Mouse (Mus musculus): ENCODE results near the gene Rab14. TPM values are rescaled to one million over a fixed set of nuclear protein-coding genes. Genes with fewer than 3 reads are reported as not detected.

The Rab14 gene
- 401 and 415 TPM in 2 replicates for polyA plus RNA-seq (2014; fragmentation: Nextera tagmentation; extraction: Ambion mirVana)

DNA sequence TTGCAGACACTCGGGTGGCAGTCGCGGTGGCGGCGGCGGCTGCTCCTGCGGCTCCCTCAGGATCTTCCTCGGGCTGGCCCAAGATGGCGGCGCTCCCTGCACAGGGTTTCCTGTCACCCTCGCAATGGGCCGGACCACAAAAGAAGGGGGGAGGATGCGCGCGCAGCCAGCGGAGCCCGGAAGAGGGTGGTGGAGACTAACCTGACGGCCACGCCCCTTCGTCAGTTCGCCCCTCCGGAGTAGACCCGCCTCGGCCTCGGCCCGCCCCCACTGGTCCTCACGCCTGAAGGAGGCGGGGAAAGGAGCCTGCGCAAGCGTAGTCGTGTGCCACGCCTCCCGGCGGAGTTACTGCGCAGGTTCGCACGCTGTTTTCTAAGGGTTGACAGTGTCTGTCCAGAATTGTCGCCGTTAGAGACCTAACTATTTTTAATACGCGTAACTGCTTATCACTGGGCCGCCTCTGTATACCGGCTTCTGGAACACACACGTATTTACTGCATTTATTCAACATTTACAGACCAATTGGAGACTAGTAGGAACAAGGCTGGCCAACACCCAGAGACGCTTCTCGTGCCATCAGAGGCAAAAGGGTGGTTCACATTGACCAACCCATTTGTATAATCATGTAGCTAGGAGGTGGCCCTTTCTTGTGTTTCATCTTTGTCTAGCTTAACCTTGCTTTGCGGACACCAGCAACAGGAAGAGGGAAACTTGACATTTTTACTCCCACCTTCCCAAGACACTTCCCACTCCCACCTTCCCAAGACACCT, at the start of gene Rab14:
Gene Rab14, minus strand, starts transcription at position 223 of the 771 bp plus-strand sequence.
- Histone ChIP-seq H3K9me3 (ENCODE audit: control insufficient read depth, low read length) (no peaks in the 10 kb centered on the region), H3K9ac (replicated peaks; ENCODE audit: low read length) (peak within 1 kb of the TSS; percentile 99), H3K4me3 (replicated peaks; ENCODE audit: low read depth, low read length) (peak within 1 kb of the TSS; percentile 99), H3K4me1 (ENCODE audit: control insufficient read depth, insufficient read depth, low read length) (peaks cover 19% of the 10 kb centered on the region), H3K36me3 (ENCODE audit: control insufficient read depth, insufficient read depth, low read length) (no peaks in the 10 kb centered on the region), H3K27me3 (ENCODE audit: control insufficient read depth, insufficient read depth, low read length) (no peaks in the 10 kb centered on the region), H3K27ac (replicated peaks; ENCODE audit: low read depth, low read length) (peak within 1 kb of the TSS; percentile 98), H3K4me2 (ENCODE audit: low read length) (peak within 1 kb of the TSS; percentile 70)
- WGBS = under 1% methylated on average over 34 of the region's 47 CpGs
- ATAC-seq (ENCODE audit: low FRiP score, low TSS enrichment) (peak; percentile 99), DNase-seq (peak; percentile 100)

DNA sequence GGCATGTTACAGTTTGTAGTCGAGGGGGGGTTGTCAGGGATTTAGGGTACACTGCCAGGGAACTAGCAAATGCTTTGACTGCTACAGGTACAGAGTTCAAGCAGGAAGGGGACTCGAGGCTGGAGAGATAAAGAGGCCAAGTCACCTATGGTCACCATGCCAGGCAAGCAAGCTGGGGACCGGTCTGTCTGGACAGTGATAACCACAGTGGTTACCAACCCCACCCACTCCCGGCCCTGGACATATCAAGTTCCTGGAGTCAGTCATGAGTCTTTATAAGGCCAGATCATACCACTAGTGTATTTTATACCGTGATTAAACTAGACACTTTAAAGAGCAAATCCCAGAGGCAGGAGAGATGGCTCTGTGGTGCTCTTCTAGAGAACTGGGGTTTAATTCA, 46.8 kb upstream of the Rab14 start:
- Histone ChIP-seq H3K4me3 (replicated peaks; ENCODE audit: low read depth, low read length) (no peak overlapping the region), H3K9ac (replicated peaks; ENCODE audit: low read length) (no peak overlapping the region), H3K9me3 (ENCODE audit: control insufficient read depth, low read length) (peaks cover 2% of the 10 kb centered on the region; the same call in 1 of the 2 replicates), H3K27me3 (ENCODE audit: control insufficient read depth, insufficient read depth, low read length) (no peaks in the 10 kb centered on the region), H3K4me1 (ENCODE audit: control insufficient read depth, insufficient read depth, low read length) (no peaks in the 10 kb centered on the region), H3K36me3 (ENCODE audit: control insufficient read depth, insufficient read depth, low read length) (no peaks in the 10 kb centered on the region), H3K27ac (replicated peaks; ENCODE audit: low read depth, low read length) (no peak overlapping the region), H3K4me2 (ENCODE audit: low read length) (no peak overlapping the region)
- DNase-seq (no peak), ATAC-seq (ENCODE audit: low FRiP score, low TSS enrichment) (no peak)
- 82% methylated on average over 5 of the region's 5 CpGs for WGBS

DNA sequence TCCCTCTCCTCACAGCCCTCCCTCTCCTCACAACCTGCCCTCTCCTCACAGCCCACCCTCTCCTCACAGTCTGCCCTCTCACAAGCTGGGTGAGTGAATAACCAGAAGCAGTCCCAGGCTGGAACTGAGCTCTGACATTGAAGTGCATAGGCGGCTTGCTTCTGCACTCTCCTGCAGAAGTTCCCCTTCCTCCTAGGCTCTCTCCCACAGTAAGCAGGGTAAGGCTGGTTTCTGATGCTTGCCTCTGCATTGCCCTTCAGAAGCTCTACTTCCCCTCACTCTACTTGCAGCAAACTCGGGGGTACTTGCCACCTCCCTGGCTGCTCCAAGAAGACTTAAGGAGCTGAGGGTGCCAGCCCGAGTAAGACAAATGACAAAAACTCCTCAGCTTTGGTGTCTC, 43.3 kb upstream of the Rab14 start:
- H3K27ac ChIP-seq (replicated peaks; ENCODE audit: low read depth, low read length) = no peak overlapping the region
- no peaks in the 10 kb centered on the region for H3K36me3 ChIP-seq (ENCODE audit: control insufficient read depth, insufficient read depth, low read length)
- no peak for ATAC-seq (ENCODE audit: low FRiP score, low TSS enrichment)
- no peaks in the 10 kb centered on the region for H3K27me3 ChIP-seq (ENCODE audit: control insufficient read depth, insufficient read depth, low read length)
- DNase-seq = no peak
- H3K4me2 ChIP-seq (ENCODE audit: low read length) = no peak overlapping the region
- H3K4me3 ChIP-seq (replicated peaks; ENCODE audit: low read depth, low read length) = no peak overlapping the region
- no peak overlapping the region for H3K9ac ChIP-seq (replicated peaks; ENCODE audit: low read length)
- no peaks in the 10 kb centered on the region for H3K4me1 ChIP-seq (ENCODE audit: control insufficient read depth, insufficient read depth, low read length)
- peaks cover 3% of the 10 kb centered on the region; the same call in 1 of the 2 replicates for H3K9me3 ChIP-seq (ENCODE audit: control insufficient read depth, low read length)
- WGBS = 54% methylated on average over 3 of the region's 3 CpGs

DNA sequence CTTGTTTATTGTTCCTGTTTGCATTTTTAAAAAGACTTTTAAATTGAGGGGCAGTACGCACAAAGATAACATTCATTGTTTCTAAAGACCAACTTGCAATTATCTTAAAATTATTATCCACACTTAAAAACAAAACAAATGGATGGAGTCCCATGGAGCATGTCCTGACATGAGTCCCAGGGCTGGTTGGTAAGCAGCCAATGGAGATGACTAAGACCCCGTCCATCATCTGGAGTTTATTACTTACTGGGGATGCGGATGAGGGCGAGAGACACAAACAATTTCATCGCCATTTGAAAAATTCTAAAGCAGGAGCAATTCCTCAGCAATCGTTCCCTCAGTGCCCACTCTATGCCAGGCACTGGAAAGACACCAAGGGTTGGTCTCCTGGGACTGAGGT, 34.1 kb upstream of the Rab14 start:
- no peak overlapping the region for H3K4me3 ChIP-seq (replicated peaks; ENCODE audit: low read depth, low read length)
- ATAC-seq (ENCODE audit: low FRiP score, low TSS enrichment) = no peak
- no peaks in the 10 kb centered on the region for H3K9me3 ChIP-seq (ENCODE audit: control insufficient read depth, low read length)
- H3K9ac ChIP-seq (replicated peaks; ENCODE audit: low read length) = no peak overlapping the region
- no peak overlapping the region for H3K27ac ChIP-seq (replicated peaks; ENCODE audit: low read depth, low read length)
- 88% methylated on average over 6 of the region's 6 CpGs for WGBS
- 0 out of 2 replicates have a peak, but pooled peaks cover 5% of the 10 kb centered on the region for H3K4me1 ChIP-seq (ENCODE audit: control insufficient read depth, insufficient read depth, low read length)
- DNase-seq = no peak
- H3K36me3 ChIP-seq (ENCODE audit: control insufficient read depth, insufficient read depth, low read length) = no peaks in the 10 kb centered on the region
- no peak overlapping the region for H3K4me2 ChIP-seq (ENCODE audit: low read length)
- no peaks in the 10 kb centered on the region for H3K27me3 ChIP-seq (ENCODE audit: control insufficient read depth, insufficient read depth, low read length)

DNA sequence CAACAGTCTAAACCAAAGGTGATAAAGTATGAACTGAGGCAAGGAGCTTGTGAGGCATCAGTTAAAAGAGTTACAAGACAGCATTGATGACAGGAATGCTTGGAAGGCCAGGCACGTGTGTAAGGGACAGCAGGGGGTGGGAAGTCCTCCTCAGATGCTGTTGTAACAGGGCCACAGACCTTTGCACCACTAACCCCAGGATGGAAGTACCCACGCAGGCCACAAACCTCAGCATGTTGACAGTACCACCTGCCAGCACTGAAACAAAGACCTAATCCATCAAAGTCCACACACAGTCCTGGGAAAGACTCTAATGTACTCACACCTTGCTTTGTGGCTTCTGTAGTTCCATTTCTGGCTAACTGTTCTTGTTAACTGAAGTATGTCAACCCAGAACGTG, 33.0 kb upstream of the Rab14 start:
- Histone ChIP-seq H3K4me1 (ENCODE audit: control insufficient read depth, insufficient read depth, low read length) (0 out of 2 replicates have a peak, but pooled peaks cover 6% of the 10 kb centered on the region), H3K36me3 (ENCODE audit: control insufficient read depth, insufficient read depth, low read length) (no peaks in the 10 kb centered on the region), H3K4me2 (ENCODE audit: low read length) (no peak overlapping the region), H3K27ac (replicated peaks; ENCODE audit: low read depth, low read length) (no peak overlapping the region), H3K4me3 (replicated peaks; ENCODE audit: low read depth, low read length) (no peak overlapping the region), H3K9me3 (ENCODE audit: control insufficient read depth, low read length) (no peaks in the 10 kb centered on the region), H3K27me3 (ENCODE audit: control insufficient read depth, insufficient read depth, low read length) (no peaks in the 10 kb centered on the region), H3K9ac (replicated peaks; ENCODE audit: low read length) (no peak overlapping the region)
- DNase-seq (no peak), ATAC-seq (ENCODE audit: low FRiP score, low TSS enrichment) (no peak)
- WGBS = 31% methylated on average over 3 of the region's 3 CpGs

DNA sequence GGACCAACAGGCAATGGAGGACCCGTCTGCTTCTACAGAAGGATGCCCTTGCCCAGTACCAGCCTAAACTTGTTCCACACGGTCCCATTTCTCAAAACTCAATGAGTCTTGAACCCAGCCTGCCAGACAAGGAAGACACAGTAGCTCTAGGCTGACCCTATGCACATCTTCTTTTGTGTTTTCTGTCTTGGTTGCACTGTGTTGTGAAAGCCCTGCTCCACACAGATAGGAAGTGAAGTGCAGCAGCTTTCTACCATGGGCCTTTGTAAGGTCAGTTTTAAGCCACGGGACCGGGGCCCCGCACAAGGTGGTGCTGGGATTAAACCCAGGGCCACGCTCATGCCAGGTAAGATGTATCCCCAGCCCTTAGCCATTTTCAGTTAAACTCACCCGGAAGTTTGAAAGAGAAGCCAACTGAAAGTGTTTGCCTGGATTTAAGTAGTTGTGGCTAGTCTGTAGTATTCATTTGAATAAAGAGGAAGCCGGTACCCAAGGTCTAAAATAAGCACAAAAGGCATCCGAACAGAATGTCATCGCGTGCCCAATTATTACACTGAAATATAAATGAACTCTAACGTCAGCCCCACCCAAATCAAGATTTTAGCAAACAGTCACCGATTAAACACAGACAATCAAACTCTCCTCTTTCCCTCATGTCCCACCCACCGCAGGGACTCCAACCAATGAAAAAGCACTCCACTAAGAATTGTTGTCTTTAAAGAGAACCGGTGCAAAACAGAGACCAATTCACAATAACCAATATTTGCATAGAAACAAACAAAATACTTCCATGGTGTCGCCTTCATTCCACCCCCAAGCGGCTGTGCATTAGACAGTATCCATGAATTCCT, 31.9 kb upstream of the Rab14 start:
- no peak overlapping the region for H3K9ac ChIP-seq (replicated peaks; ENCODE audit: low read length)
- DNase-seq (no peak), ATAC-seq (ENCODE audit: low FRiP score, low TSS enrichment) (no peak)
- H3K27me3 ChIP-seq (ENCODE audit: control insufficient read depth, insufficient read depth, low read length) = no peaks in the 10 kb centered on the region
- no peak overlapping the region for H3K4me3 ChIP-seq (replicated peaks; ENCODE audit: low read depth, low read length)
- 0 out of 2 replicates have a peak, but pooled peaks cover 6% of the 10 kb centered on the region for H3K4me1 ChIP-seq (ENCODE audit: control insufficient read depth, insufficient read depth, low read length)
- no peak overlapping the region for H3K4me2 ChIP-seq (ENCODE audit: low read length)
- 65% methylated on average over 17 of the region's 17 CpGs for WGBS
- H3K36me3 ChIP-seq (ENCODE audit: control insufficient read depth, insufficient read depth, low read length) = no peaks in the 10 kb centered on the region
- H3K9me3 ChIP-seq (ENCODE audit: control insufficient read depth, low read length) = no peaks in the 10 kb centered on the region
- H3K27ac ChIP-seq (replicated peaks; ENCODE audit: low read depth, low read length) = no peak overlapping the region

DNA sequence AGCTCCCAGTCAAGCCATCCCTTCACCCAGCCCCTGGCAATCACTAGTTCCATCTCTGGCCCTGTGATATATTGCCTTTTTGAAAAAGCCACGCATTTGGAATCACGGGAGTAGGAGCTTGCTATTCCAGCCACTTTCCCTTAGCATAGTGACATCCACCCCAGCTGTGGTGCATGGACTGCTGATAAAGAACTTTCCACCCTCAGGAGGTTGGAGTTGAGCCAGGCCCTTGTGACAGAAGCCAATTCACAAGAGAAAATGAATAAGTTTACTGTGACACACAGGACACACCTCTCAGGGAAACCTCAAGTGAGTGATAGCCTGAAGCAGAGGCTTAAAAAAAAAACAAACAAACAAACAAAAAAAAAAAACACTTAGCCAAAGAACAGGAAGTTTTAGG, 31.0 kb upstream of the Rab14 start:
- no peak overlapping the region for H3K27ac ChIP-seq (replicated peaks; ENCODE audit: low read depth, low read length)
- ATAC-seq (ENCODE audit: low FRiP score, low TSS enrichment) (no peak), DNase-seq (no peak)
- no peaks in the 10 kb centered on the region for H3K9me3 ChIP-seq (ENCODE audit: control insufficient read depth, low read length)
- no peaks in the 10 kb centered on the region for H3K27me3 ChIP-seq (ENCODE audit: control insufficient read depth, insufficient read depth, low read length)
- H3K4me3 ChIP-seq (replicated peaks; ENCODE audit: low read depth, low read length) = no peak overlapping the region
- WGBS = 72% methylated on average over 2 of the region's 2 CpGs
- H3K9ac ChIP-seq (replicated peaks; ENCODE audit: low read length) = no peak overlapping the region
- H3K36me3 ChIP-seq (ENCODE audit: control insufficient read depth, insufficient read depth, low read length) = no peaks in the 10 kb centered on the region
- H3K4me1 ChIP-seq (ENCODE audit: control insufficient read depth, insufficient read depth, low read length) = 0 out of 2 replicates have a peak, but pooled peaks cover 6% of the 10 kb centered on the region
- H3K4me2 ChIP-seq (ENCODE audit: low read length) = no peak overlapping the region

DNA sequence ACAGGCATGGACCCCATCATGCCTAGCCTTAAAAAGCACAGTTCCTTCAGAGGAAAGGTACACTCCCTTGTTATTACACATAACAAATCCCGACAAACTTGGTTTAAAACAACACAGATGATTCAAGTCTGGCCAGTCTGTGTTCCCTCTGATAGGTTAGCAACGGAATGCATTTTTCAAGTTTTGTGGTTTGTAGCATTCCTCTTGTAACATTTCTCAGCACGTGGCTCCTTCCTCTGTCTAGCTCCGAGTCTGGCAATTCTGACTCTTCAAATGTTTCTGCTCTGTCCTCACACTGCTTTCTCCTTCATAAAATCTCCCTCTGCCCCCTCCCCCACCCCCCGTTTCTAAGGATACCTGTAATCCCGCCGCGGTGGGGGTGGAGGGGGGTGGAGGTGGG, 29.3 kb upstream of the Rab14 start:
- Histone ChIP-seq H3K4me1 (ENCODE audit: control insufficient read depth, insufficient read depth, low read length) (0 out of 2 replicates have a peak, but pooled peaks cover 6% of the 10 kb centered on the region), H3K27ac (replicated peaks; ENCODE audit: low read depth, low read length) (no peak overlapping the region), H3K9me3 (ENCODE audit: control insufficient read depth, low read length) (no peaks in the 10 kb centered on the region), H3K9ac (replicated peaks; ENCODE audit: low read length) (no peak overlapping the region), H3K4me3 (replicated peaks; ENCODE audit: low read depth, low read length) (no peak overlapping the region), H3K27me3 (ENCODE audit: control insufficient read depth, insufficient read depth, low read length) (no peaks in the 10 kb centered on the region), H3K4me2 (ENCODE audit: low read length) (no peak overlapping the region), H3K36me3 (ENCODE audit: control insufficient read depth, insufficient read depth, low read length) (no peaks in the 10 kb centered on the region)
- ATAC-seq (ENCODE audit: low FRiP score, low TSS enrichment) = no peak
- DNase-seq = no peak
- 21% methylated on average over 8 of the region's 8 CpGs for WGBS
